7 mouse cellular contexts compared by ENCODE assay signal in genomic region chr2:25608671-25609070, GRCm38 (mm10). TPM values are rescaled to one million over a fixed set of nuclear protein-coding genes. Genes with fewer than 3 reads are reported as not detected.
DNase-seq lines count a peak whose midpoint lies in the region; ATAC-seq lines count a peak whose summit lies in the region.

No protein-coding gene starts in this region.

- H3K4me2 ChIP-seq in lung, embryonic 15.5 days, result peak overlapping the region; percentile 64
- peak overlapping the region; percentile 73 for H3K4me2 ChIP-seq in forebrain, embryonic 12.5 days
- peak overlapping the region; percentile 78 for H3K4me2 ChIP-seq in liver, embryonic 11.5 days
- H3K4me2 ChIP-seq in stomach, embryonic 15.5 days, result peak overlapping the region; percentile 66

- H3K4me3 ChIP-seq in lung, embryonic 15.5 days, result peak overlapping the region; percentile 97
- H3K4me3 ChIP-seq in forebrain, embryonic 12.5 days (replicated peaks), result peak overlapping the region; percentile 98
- peak overlapping the region; percentile 77 for H3K4me3 ChIP-seq in liver, embryonic 11.5 days (ENCODE audit: low read depth, low read length)
- peak overlapping the region; percentile 100 for H3K4me3 ChIP-seq in stomach, embryonic 15.5 days (replicated peaks)

- DNase-seq in lung, postnatal 14 days, result no peak
- no peak for DNase-seq in liver, embryonic 11.5 days (ENCODE audit: low spot score)
- no peak for DNase-seq in urinary bladder, postnatal 36 days (ENCODE audit: low spot score in 2 of 2)
- DNase-seq in thymus, postnatal 4 days, result no peak

- H3K4me1 ChIP-seq in lung, embryonic 15.5 days, result peaks cover 20% of the 10 kb centered on the region
- peaks cover 20% of the 10 kb centered on the region for H3K4me1 ChIP-seq in forebrain, embryonic 12.5 days
- peaks cover 17% of the 10 kb centered on the region for H3K4me1 ChIP-seq in liver, embryonic 11.5 days (replicated peaks; ENCODE audit: control insufficient read depth, insufficient read depth, low read length)
- peaks cover 15% of the 10 kb centered on the region for H3K4me1 ChIP-seq in stomach, embryonic 15.5 days

- H3K27ac ChIP-seq in lung, embryonic 15.5 days, result peak overlapping the region; percentile 93; the same call in 1 of the 2 replicates
- peak overlapping the region; percentile 91; the same call in 1 of the 2 replicates for H3K27ac ChIP-seq in forebrain, embryonic 12.5 days
- H3K27ac ChIP-seq in liver, embryonic 11.5 days (ENCODE audit: low read depth, low read length), result no peak overlapping the region
- H3K27ac ChIP-seq in stomach, embryonic 15.5 days, result peak overlapping the region; percentile 95; the same call in 1 of the 2 replicates

- H3K27me3 ChIP-seq in lung, embryonic 15.5 days, result 0 out of 2 replicates have a peak, but pooled peaks cover 5% of the 10 kb centered on the region
- peaks cover 21% of the 10 kb centered on the region; the same call in 1 of the 2 replicates for H3K27me3 ChIP-seq in forebrain, embryonic 12.5 days
- peaks cover 11% of the 10 kb centered on the region for H3K27me3 ChIP-seq in liver, embryonic 11.5 days (replicated peaks; ENCODE audit: control insufficient read depth, insufficient read depth, low read length)
- no peaks in the 10 kb centered on the region for H3K27me3 ChIP-seq in stomach, embryonic 15.5 days (replicated peaks)

- H3K9ac ChIP-seq in lung, embryonic 15.5 days, result peak overlapping the region; percentile 99
- H3K9ac ChIP-seq in forebrain, embryonic 12.5 days, result no peak overlapping the region; the same call in 1 of the 2 replicates
- H3K9ac ChIP-seq in liver, embryonic 11.5 days (ENCODE audit: low read depth, low read length), result no peak overlapping the region; the same call in 1 of the 2 replicates
- no peak overlapping the region for H3K9ac ChIP-seq in stomach, embryonic 15.5 days

- ATAC-seq in lung, embryonic 15.5 days (ENCODE audit: borderline replicate concordance, extremely low read depth, low FRiP score, low TSS enrichment), result no peak
- peak; percentile 9; the same call in 1 of the 2 replicates for ATAC-seq in forebrain, embryonic 12.5 days (ENCODE audit: low FRiP score)
- no peak; the same call in 1 of the 2 replicates for ATAC-seq in liver, embryonic 11.5 days (replicated peaks; ENCODE audit: low FRiP score)
- no peak for ATAC-seq in stomach, embryonic 15.5 days (ENCODE audit: insufficient read depth, low FRiP score, low read depth)

- no peaks in the 10 kb centered on the region for H3K36me3 ChIP-seq in lung, embryonic 15.5 days
- no peaks in the 10 kb centered on the region for H3K36me3 ChIP-seq in forebrain, embryonic 12.5 days (replicated peaks)
- no peaks in the 10 kb centered on the region for H3K36me3 ChIP-seq in liver, embryonic 11.5 days (ENCODE audit: control insufficient read depth, insufficient read depth, low read length)
- no peaks in the 10 kb centered on the region for H3K36me3 ChIP-seq in stomach, embryonic 15.5 days

- no peaks in the 10 kb centered on the region for H3K9me3 ChIP-seq in lung, embryonic 15.5 days
- H3K9me3 ChIP-seq in forebrain, embryonic 12.5 days, result no peaks in the 10 kb centered on the region
- no peaks in the 10 kb centered on the region for H3K9me3 ChIP-seq in liver, embryonic 11.5 days (ENCODE audit: control insufficient read depth, low read length)
- H3K9me3 ChIP-seq in stomach, embryonic 15.5 days, result no peaks in the 10 kb centered on the region

- whole genome bisulfite sequencing in lung, embryonic 15.5 days, result 46% methylated on average over 10 of the region's 10 CpGs
- 76% methylated on average over 10 of the region's 10 CpGs for WGBS in forebrain, embryonic 12.5 days
- 55% methylated on average over 10 of the region's 10 CpGs for WGBS in liver, embryonic 11.5 days
- WGBS in stomach, embryonic 15.5 days, result 53% methylated on average over 10 of the region's 10 CpGs

RNA-seq across cellular contexts. Expression of gene Rabl6, which starts 0.3 kb away (rescaled TPM):
- 74.0 and 75.2 TPM in 2 replicates for polyA plus RNA-seq in lung, embryonic 15.5 days (2015; fragmentation: Nextera tagmentation; extraction: Ambion mirVana)
- polyA plus RNA-seq in forebrain, embryonic 12.5 days (2016; fragmentation: Nextera tagmentation; extraction: Ambion mirVana), result 76.6 and 76.8 TPM in 2 replicates
- 59.3 and 67.7 TPM in 2 replicates for polyA plus RNA-seq in liver, embryonic 11.5 days (2014; fragmentation: Nextera tagmentation; extraction: Ambion mirVana)
- polyA plus RNA-seq in stomach, embryonic 15.5 days (2015; fragmentation: Nextera tagmentation; extraction: Ambion mirVana), result 64.2 and 65.6 TPM in 2 replicates

RNA-seq across cellular contexts. Expression of gene Ccdc183, which starts 8.8 kb away (rescaled TPM):
- polyA plus RNA-seq in lung, embryonic 15.5 days (2015; fragmentation: Nextera tagmentation; extraction: Ambion mirVana), result 0.17 and 0.45 TPM in 2 replicates
- polyA plus RNA-seq in forebrain, embryonic 12.5 days (2016; fragmentation: Nextera tagmentation; extraction: Ambion mirVana), result 0.22 and 0.23 TPM in 2 replicates
- polyA plus RNA-seq in liver, embryonic 11.5 days (2014; fragmentation: Nextera tagmentation; extraction: Ambion mirVana), result 0.08 and 0.12 TPM in 2 replicates
- 0.19 and 0.21 TPM in 2 replicates for polyA plus RNA-seq in stomach, embryonic 15.5 days (2015; fragmentation: Nextera tagmentation; extraction: Ambion mirVana)

RNA-seq across cellular contexts. Expression of gene Tmem141, which starts 13.1 kb away (rescaled TPM):
- 26.8 and 27.2 TPM in 2 replicates for polyA plus RNA-seq in lung, embryonic 15.5 days (2015; fragmentation: Nextera tagmentation; extraction: Ambion mirVana)
- polyA plus RNA-seq in forebrain, embryonic 12.5 days (2016; fragmentation: Nextera tagmentation; extraction: Ambion mirVana), result 13.2 and 13.4 TPM in 2 replicates
- 12.1 and 13.4 TPM in 2 replicates for polyA plus RNA-seq in liver, embryonic 11.5 days (2014; fragmentation: Nextera tagmentation; extraction: Ambion mirVana)
- polyA plus RNA-seq in stomach, embryonic 15.5 days (2015; fragmentation: Nextera tagmentation; extraction: Ambion mirVana), result 24.3 and 25.0 TPM in 2 replicates

RNA-seq across cellular contexts. Expression of gene Fcna, which starts 19.2 kb away (rescaled TPM):
- 2.4 and 3.6 TPM in 2 replicates for polyA plus RNA-seq in lung, embryonic 15.5 days (2015; fragmentation: Nextera tagmentation; extraction: Ambion mirVana)
- polyA plus RNA-seq in forebrain, embryonic 12.5 days (2016; fragmentation: Nextera tagmentation; extraction: Ambion mirVana), result 0.83 and 0.88 TPM in 2 replicates
- polyA plus RNA-seq in liver, embryonic 11.5 days (2014; fragmentation: Nextera tagmentation; extraction: Ambion mirVana), result 31.1 and 33.4 TPM in 2 replicates
- polyA plus RNA-seq in stomach, embryonic 15.5 days (2015; fragmentation: Nextera tagmentation; extraction: Ambion mirVana), result 4.0 and 6.2 TPM in 2 replicates

RNA-seq across cellular contexts. Expression of gene Ajm1, which starts 27.1 kb away (rescaled TPM):
- polyA plus RNA-seq in lung, embryonic 15.5 days (2015; fragmentation: Nextera tagmentation; extraction: Ambion mirVana), result 0.09 TPM in 1 of 2 replicates, not detected in the other
- 0.91 and 1.5 TPM in 2 replicates for polyA plus RNA-seq in forebrain, embryonic 12.5 days (2016; fragmentation: Nextera tagmentation; extraction: Ambion mirVana)
- 0.21 TPM in 1 of 2 replicates, not detected in the other for polyA plus RNA-seq in liver, embryonic 11.5 days (2014; fragmentation: Nextera tagmentation; extraction: Ambion mirVana)
- 1.0 and 1.1 TPM in 2 replicates for polyA plus RNA-seq in stomach, embryonic 15.5 days (2015; fragmentation: Nextera tagmentation; extraction: Ambion mirVana)
